Mouse (Mus musculus) embryonic fibroblast, embryonic 13.5 days (primary cell): ENCODE measurements at regions not wholly inside any gene's neighbourhood (a gene's known extent, or its start where the extent isn't known, plus 50 kb on each side); places are given as distances from the start of the nearest gene placed in this dataset.
A peak's percentile ranks its signal among the peaks of the same experiment; 100 is the strongest.

ENCODE experiments used
- H3K27ac ChIP-seq: 2 replicates; pipeline ENCODE4 v1.5.1; 2012; ENCODE audit warnings: low read length, control low read depth, inconsistent platforms; ENCODE audit not compliant: insufficient read depth
- H3K4me1 ChIP-seq: 2 replicates; pipeline ENCODE4 v1.6.1; 2011; ENCODE audit warnings: low read length; ENCODE audit not compliant: control insufficient read depth, insufficient read depth
- H3K4me3 ChIP-seq: 2 replicates; pipeline ENCODE4 v1.5.1; 2011; ENCODE audit warnings: mild to moderate bottlenecking, control low read depth, low read length; ENCODE audit not compliant: insufficient read depth
- CTCF ChIP-seq: IDR thresholded peaks from 2 replicates; pipeline ENCODE4 v1.5.1; 2011; ENCODE audit warnings: mild to moderate bottlenecking, control low read depth, low read length, moderate library complexity, borderline replicate concordance; ENCODE audit not compliant: insufficient read depth
- POLR2A ChIP-seq: IDR thresholded peaks from 2 replicates; pipeline ENCODE4 v1.6.1; 2011; ENCODE audit warnings: low read depth, mild to moderate bottlenecking, control low read depth, low read length, moderate library complexity

DNA sequence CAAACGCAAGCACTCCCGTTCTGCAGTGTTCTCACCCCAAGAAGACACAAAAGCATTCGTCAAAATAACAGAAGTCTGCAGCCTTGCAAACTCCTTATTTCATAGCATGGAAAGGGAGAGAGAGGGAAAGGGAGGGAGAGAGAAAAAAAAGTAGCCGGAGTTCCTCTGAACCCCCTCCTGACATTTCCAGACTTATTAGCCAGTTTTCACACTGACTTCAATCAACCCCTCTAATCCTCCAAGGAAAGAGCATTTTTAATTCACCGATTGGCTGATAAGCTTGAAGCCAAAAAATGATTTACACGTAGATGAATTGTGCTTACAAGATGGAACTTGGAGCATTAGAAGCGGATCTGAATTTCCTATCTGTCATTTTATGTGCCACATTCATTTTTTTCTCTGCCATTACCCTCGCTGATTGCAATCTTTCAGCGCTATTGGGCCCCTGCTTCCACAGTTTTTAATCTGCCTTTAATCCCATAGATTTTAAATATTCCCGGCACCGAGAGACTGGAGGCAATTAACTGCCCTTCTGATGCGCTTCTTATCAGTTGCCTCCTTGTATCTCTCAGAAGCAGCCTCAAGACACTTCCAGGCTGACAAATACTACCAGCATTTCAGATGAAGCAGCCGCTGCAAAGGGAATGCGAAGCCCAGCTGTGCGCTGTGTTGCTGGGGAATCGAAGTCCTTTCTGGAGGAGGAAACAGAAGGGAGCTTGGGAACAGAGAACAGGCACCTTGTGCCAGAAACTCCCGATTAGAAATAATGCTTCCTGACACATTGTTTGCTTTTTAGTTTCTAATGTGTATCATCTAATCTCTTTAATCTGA is 447.7 kb upstream of the 4930412O13Rik start:
- no peak for TF ChIP-seq CTCF
- no peak for TF ChIP-seq POLR2A
- H3K4me1 ChIP-seq: no peaks in the 10 kb centered on the region
- no peak overlapping the region for H3K27ac ChIP-seq
- no peak overlapping the region for H3K4me3 ChIP-seq

DNA sequence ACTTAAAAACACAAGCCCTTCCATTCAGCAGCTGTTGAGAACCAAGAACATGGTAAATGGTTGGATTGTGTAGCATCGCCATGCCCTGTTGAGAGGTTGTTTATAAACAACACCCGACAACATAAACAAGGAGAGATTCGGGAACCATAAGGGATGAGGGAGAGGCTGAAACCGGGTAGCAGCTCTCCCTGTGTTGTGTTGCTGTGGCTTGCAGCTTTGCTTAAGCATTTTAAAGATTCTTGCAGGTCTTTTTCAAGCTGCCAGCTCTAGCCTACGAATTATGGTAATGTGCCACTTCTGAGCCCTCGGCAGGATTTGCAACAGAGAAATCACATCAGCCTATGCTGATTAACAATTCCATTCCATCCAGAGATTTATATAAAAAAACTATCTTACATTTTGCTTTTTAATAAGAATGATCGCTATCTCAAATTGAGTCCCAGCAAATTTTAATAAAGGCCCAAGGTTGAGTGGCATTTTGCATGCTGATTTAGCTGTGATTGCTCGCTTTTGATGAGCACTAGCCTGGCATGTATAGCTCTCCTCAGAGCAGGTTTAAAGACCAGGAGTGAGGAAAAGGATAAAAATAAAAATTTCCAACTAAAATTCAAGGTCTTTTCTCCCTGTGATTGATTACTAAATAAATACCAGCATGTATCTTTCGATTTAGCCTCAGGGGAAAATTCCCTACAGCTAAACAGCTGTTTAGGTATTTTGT is 445.7 kb upstream of the 4930412O13Rik start:
- H3K4me3 ChIP-seq: no peak overlapping the region
- H3K27ac ChIP-seq: no peak overlapping the region
- H3K4me1 ChIP-seq: no peaks in the 10 kb centered on the region
- no peak for TF ChIP-seq CTCF

DNA sequence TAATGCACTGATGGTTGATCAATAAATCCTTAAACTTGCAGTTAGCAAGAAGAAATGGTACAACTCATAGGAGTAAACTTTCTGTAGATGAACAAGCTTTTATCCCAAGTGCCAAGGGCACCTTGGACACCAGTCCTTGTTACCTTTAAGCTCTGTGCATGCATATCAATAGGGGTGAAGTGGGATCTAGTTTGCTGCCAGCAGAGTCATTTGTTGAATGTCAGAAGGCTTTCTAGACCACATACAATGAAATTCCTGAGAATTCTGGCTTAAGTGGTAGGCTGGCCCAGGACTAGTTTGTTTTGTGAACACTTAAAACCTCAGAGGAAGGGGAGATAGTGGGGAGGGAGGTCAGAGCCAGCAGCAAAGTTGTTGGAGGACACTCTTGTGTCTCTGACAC is 437.9 kb upstream of the 4930412O13Rik start:
- H3K4me3 ChIP-seq: no peak overlapping the region
- no peak for TF ChIP-seq CTCF
- no peak for TF ChIP-seq POLR2A
- H3K27ac ChIP-seq: no peak overlapping the region
- no peaks in the 10 kb centered on the region for H3K4me1 ChIP-seq

DNA sequence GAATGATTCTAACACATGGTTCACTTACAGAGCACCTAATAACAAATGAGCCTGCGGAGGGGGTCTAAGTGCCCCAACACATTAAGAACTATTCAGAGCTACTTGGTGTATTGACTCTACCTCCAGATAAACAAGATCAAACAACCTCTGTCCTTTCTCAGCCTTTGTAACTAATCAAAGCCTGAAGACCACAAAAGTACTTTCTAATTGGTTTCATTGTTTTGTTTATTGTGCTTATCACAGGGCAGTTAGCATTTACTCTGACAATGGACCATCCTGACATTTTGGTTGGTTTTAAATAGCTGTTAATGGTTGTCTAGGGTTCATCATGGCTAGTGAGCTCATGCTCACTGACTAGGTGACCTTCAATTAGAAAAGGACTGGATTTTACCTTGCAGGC is 435.2 kb upstream of the 4930412O13Rik start:
- Histone ChIP-seq H3K27ac (no peak overlapping the region), H3K4me3 (no peak overlapping the region), H3K4me1 (no peaks in the 10 kb centered on the region)
- TF ChIP-seq CTCF: no peak
- no peak for TF ChIP-seq POLR2A

DNA sequence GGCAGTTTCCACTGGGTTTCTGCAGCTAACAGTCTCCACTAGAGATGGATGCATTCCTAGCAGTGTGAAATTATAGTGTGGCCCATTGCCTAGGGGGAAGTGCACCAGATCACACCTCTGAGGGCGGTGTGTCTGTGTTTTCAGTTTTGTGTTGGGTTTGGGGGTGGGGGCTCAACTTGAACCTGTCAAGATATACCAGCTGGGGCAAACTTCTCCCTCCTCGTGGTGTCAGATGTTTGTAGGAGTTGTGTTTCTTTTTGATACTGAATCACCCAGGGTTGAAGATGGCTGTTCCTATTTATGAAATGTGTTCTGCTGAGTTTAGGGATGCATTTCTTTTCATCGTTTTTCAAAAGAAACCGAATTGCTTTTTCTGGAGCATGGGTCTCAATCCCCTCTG is 416.6 kb upstream of the 4930412O13Rik start:
- H3K4me1 ChIP-seq: peaks cover 6% of the 10 kb centered on the region
- TF ChIP-seq CTCF (no peak), POLR2A (no peak)
- no peak overlapping the region for H3K27ac ChIP-seq
- H3K4me3 ChIP-seq: no peak overlapping the region

DNA sequence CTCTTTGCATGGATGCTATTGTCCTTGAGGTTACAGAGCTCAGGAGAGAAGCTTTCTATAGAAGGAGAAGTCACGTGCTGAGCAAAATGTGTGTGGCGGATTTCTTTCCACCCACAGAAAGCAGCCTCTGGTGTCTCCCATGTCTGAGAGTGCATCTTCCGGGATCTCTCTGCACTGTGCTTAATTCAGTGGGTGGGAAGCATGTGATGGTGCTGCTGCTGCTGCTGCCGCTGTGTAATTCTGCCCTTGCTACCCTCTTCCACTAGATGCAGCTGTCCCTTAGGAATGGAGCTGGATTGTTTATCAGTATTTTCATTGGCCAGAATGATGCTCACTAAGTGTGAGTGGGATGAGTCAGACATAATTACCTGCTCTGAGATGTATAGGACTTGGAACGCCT is 416.2 kb upstream of the 4930412O13Rik start:
- peaks cover 6% of the 10 kb centered on the region for H3K4me1 ChIP-seq
- no peak overlapping the region for H3K4me3 ChIP-seq
- H3K27ac ChIP-seq: no peak overlapping the region
- TF ChIP-seq POLR2A: no peak
- TF ChIP-seq CTCF: no peak

DNA sequence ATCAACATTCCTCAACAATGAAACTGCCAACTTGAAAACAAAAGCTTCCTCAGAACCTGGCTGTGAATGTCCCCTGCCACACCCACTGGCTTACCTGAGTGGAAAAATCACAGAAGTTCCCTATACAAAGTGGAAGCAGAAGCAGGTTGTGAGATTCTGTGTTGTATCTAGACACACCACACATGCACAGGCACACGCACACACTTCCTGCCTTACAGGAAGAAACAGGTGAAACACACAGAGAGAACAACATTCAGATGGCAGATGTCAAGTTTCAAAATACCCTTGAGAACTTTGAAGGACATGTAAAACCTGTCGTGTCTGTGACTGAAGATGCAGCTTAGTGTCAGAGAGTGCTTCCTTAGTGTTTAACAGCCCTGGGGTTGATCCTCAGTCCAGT is 413.5 kb upstream of the 4930412O13Rik start:
- peaks cover 2% of the 10 kb centered on the region; the same call in 1 of the 2 replicates for H3K4me1 ChIP-seq

DNA sequence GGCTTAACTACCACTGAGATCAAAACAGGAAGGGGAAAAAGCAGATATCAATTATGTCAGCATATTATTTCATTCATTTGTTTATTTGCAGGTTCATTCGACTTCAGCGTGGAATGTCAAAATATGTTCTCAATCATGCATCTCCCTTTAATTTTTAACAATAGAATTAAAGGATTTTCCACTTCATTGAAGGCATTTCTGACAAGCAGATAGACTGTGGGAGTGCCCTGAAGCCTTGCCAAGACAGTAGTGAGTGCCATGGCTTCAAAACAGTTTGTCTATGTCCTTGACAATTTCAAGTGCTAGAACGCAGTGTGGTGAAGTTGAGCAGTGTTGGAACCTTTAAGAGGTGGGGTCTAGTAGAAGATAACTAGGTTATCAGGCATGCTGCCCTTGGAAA is 412.4 kb upstream of the 4930412O13Rik start:
- TF ChIP-seq POLR2A (no peak), CTCF (no peak)
- Histone ChIP-seq H3K27ac (no peak overlapping the region), H3K4me1 (no peaks in the 10 kb centered on the region), H3K4me3 (no peak overlapping the region)

More for the DNA sequence above, 413.5 kb upstream of the 4930412O13Rik start:
- no peak for TF ChIP-seq POLR2A
- no peak for TF ChIP-seq CTCF
- Histone ChIP-seq H3K27ac (no peak overlapping the region), H3K4me3 (no peak overlapping the region)

DNA sequence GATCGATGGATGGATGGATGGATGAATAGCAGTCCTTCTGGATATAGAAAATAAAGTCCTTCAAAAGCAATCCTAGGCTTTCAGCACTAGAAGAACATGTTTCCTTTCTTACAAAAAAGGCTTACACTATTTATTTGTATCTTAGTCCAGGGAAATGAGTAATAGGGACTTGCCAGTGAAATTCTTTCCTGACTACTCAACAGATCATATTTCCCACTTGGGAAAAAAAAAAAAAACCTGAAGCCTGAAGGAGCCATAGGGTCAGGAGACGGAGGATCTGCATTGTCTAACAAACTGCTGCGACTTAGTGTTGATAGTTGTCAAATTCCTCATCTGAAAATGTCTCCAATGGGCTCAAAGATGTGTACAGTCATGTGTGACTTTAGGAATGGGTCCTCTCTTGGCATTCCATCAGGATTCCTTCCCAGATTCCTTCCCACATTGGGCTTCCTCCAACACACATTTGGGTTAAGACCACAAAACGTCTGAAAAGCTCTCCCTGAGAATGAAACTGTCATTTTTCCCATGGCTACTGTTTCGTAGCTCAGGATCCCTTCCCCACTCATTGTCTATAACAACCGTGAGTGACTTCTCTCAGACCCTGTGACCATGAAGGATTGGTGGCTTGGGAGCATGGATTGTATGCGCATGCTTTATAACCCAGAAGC is 399.2 kb upstream of the 4930412O13Rik start:
- TF ChIP-seq POLR2A (no peak), CTCF (no peak)
- Histone ChIP-seq H3K4me1 (peaks cover 14% of the 10 kb centered on the region), H3K27ac (peak overlapping the region; percentile 96), H3K4me3 (no peak overlapping the region)

DNA sequence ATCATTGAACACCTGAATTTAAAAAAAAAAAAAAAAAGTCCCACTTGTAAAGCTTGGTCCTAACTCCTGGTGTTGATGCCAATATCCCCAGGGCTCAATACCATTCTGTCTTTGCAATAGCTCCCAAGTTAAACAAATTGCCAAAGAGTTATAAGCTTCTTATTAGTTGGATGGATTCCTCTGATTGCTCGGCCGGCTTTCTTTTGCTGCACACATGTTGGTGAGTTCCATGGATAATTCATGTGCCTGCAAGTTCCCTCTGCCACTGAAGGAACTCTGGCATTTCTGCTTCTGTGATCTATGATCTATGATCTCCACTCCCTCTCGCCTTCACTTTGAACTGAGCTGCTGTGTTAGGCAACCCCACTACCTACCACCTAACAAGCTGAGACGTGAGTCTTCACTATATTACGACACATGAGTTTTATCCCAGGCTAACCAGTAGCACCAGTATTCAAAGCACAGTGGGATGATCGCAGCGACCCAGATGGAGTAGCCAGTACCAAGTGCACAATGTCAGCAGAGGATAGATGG is 393.6 kb upstream of the 4930412O13Rik start:
- peaks cover 5% of the 10 kb centered on the region; the same call in 1 of the 2 replicates for H3K4me1 ChIP-seq
- H3K4me3 ChIP-seq: no peak overlapping the region
- no peak overlapping the region for H3K27ac ChIP-seq

More for the DNA sequence above, 393.6 kb upstream of the 4930412O13Rik start:
- TF ChIP-seq POLR2A (no peak), CTCF (no peak)
